In the genomic region with DNA sequence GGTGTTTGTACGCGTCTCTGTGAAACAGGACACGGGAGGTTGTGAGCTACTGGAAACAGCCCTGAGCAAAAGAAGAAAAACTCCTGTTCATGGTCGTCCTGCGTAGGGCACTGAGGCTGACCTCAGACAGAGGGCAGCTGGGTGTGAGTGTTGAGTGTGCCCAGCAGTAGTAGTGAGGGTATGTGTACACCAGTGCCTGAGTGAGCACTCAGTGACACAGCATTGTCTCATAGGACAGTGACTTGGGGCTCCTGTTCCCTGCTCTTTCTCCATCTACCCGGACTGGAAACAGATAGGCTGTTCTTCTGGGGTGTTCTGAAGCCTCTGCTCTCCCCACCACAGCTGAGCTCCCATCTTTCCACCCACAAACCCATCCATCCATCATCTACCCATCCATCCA, we compare ENCODE assay signal across 22 mouse cellular contexts. TPM values are rescaled to one million over a fixed set of nuclear protein-coding genes. Genes with fewer than 3 reads are reported as not detected.
DNase-seq lines count a peak whose midpoint lies in the region; ATAC-seq and TF ChIP-seq lines count a peak whose summit lies in the region.
"Had no signal": no experiment of that assay in that cellular context is flagged by ENCODE, and none has a peak within 500 bp of the region (broad histone marks: within the 10 kb centered on the region; RNA-seq: fewer than 3 reads in every experiment).

No protein-coding gene starts in this region.

- TF ChIP-seq POLR2A in cerebellum, adult 2 months (IDR thresholded peaks at IDR 0.05; ENCODE audit: borderline replicate concordance, insufficient read depth, low read length) = no peak

- peaks cover 50% of the 10 kb centered on the region for H3K4me1 ChIP-seq in cerebellum, adult 2 months (ENCODE audit: control insufficient read depth, insufficient read depth, low read length)
- H3K4me1 ChIP-seq in liver, embryonic 11.5 days (replicated peaks; ENCODE audit: control insufficient read depth, insufficient read depth, low read length) = peaks cover 48% of the 10 kb centered on the region
- H3K4me1 ChIP-seq in liver, embryonic 12.5 days = peaks cover 95% of the 10 kb centered on the region
- peaks cover 86% of the 10 kb centered on the region for H3K4me1 ChIP-seq in liver, embryonic 16.5 days (ENCODE audit: control insufficient read depth, low read depth, low read length)
- H3K4me1 ChIP-seq: embryonic facial prominence, embryonic 13.5 days; hindbrain, embryonic 12.5 days had no signal

- 91% methylated on average over 6 of the region's 6 CpGs for WGBS in cerebellum, adult 2 months
- 85% methylated on average over 6 of the region's 6 CpGs for WGBS in liver, embryonic 11.5 days
- 82% methylated on average over 6 of the region's 6 CpGs for WGBS in liver, embryonic 12.5 days (ENCODE audit: insufficient replicate concordance)
- WGBS in liver, embryonic 16.5 days (ENCODE audit: insufficient replicate concordance) = 87% methylated on average over 6 of the region's 6 CpGs

- H3K27me3 ChIP-seq in cerebellum, adult 2 months (ENCODE audit: control insufficient read depth, insufficient read depth, low read length) = no peaks in the 10 kb centered on the region
- peaks cover 4% of the 10 kb centered on the region; the same call in 1 of the 2 replicates for H3K27me3 ChIP-seq in liver, embryonic 11.5 days (replicated peaks; ENCODE audit: control insufficient read depth, insufficient read depth, low read length)
- peaks cover 24% of the 10 kb centered on the region for H3K27me3 ChIP-seq in liver, embryonic 12.5 days (replicated peaks)
- H3K27me3 ChIP-seq in liver, embryonic 16.5 days (ENCODE audit: control insufficient read depth, insufficient read depth, low read depth, low read length) = no peaks in the 10 kb centered on the region; the same call in 1 of the 2 replicates
- H3K27me3 ChIP-seq: embryonic facial prominence, embryonic 13.5 days; hindbrain, embryonic 12.5 days had no signal

- no peaks in the 10 kb centered on the region for H3K36me3 ChIP-seq in liver, embryonic 11.5 days (ENCODE audit: control insufficient read depth, insufficient read depth, low read length)
- no peaks in the 10 kb centered on the region for H3K36me3 ChIP-seq in liver, embryonic 12.5 days
- H3K36me3 ChIP-seq in liver, embryonic 16.5 days (ENCODE audit: control insufficient read depth, insufficient read depth) = no peaks in the 10 kb centered on the region
- H3K36me3 ChIP-seq: embryonic facial prominence, embryonic 13.5 days; forebrain, embryonic 10.5 days; G1E; hindbrain, embryonic 12.5 days had no signal

- no peaks in the 10 kb centered on the region for H3K9me3 ChIP-seq in liver, embryonic 11.5 days (ENCODE audit: control insufficient read depth, low read length)
- no peaks in the 10 kb centered on the region for H3K9me3 ChIP-seq in liver, embryonic 12.5 days (replicated peaks)
- H3K9me3 ChIP-seq in liver, embryonic 16.5 days (replicated peaks; ENCODE audit: control insufficient read depth, low read length) = no peaks in the 10 kb centered on the region
- H3K9me3 ChIP-seq: embryonic facial prominence, embryonic 13.5 days; forebrain, embryonic 10.5 days; G1E; hindbrain, embryonic 12.5 days had no signal

- no peak overlapping the region for H3K27ac ChIP-seq in cerebellum, adult 2 months (ENCODE audit: insufficient read depth, low read length)
- H3K27ac ChIP-seq in liver, embryonic 11.5 days (ENCODE audit: low read depth, low read length) = no peak overlapping the region
- peak overlapping the region; percentile 85 for H3K27ac ChIP-seq in liver, embryonic 12.5 days
- peak overlapping the region; percentile 89 for H3K27ac ChIP-seq in liver, embryonic 16.5 days (ENCODE audit: low read length)
- H3K27ac ChIP-seq: embryonic facial prominence, embryonic 13.5 days; forebrain, embryonic 10.5 days; gastrocnemius, adult 2 months; hindbrain, embryonic 12.5 days had no signal

- no peak for TF ChIP-seq CTCF in cerebellum, adult 2 months (IDR thresholded peaks at IDR 0.05; ENCODE audit: borderline replicate concordance, insufficient read depth, low read depth, low read length)

- H3K4me2 ChIP-seq in liver, embryonic 11.5 days = no peak overlapping the region; the same call in 1 of the 2 replicates
- H3K4me2 ChIP-seq in liver, embryonic 12.5 days = peak overlapping the region; percentile 69
- H3K4me2 ChIP-seq in liver, embryonic 16.5 days (ENCODE audit: low read depth, low read length) = peak overlapping the region; percentile 69
- H3K4me2 ChIP-seq: embryonic facial prominence, embryonic 13.5 days; hindbrain, embryonic 12.5 days had no signal

- H3K9ac ChIP-seq in liver, embryonic 11.5 days (ENCODE audit: low read depth, low read length) = no peak overlapping the region
- peak overlapping the region; percentile 65 for H3K9ac ChIP-seq in liver, embryonic 12.5 days
- H3K9ac ChIP-seq in liver, embryonic 16.5 days (ENCODE audit: low read depth, low read length) = peak overlapping the region; percentile 63
- H3K9ac ChIP-seq: embryonic facial prominence, embryonic 13.5 days; hindbrain, embryonic 12.5 days had no signal

- no peak for ATAC-seq in liver, embryonic 11.5 days (replicated peaks; ENCODE audit: low FRiP score)
- ATAC-seq in liver, embryonic 12.5 days = peak; percentile 29; the same call in 1 of the 2 replicates
- no peak; the same call in 1 of the 2 replicates for ATAC-seq in liver, embryonic 16.5 days (ENCODE audit: low read depth)
- ATAC-seq: CD4-positive, CD25-positive, alpha-beta regulatory T cell, adult 4 months; forebrain, embryonic 14.5 days; hindbrain, embryonic 16.5 days had no signal

- H3K4me3 ChIP-seq in cerebellum, adult 2 months (replicated peaks; ENCODE audit: insufficient read depth, low read depth, low read length) = no peak overlapping the region
- no peak overlapping the region for H3K4me3 ChIP-seq in liver, embryonic 11.5 days (ENCODE audit: low read depth, low read length)
- H3K4me3 ChIP-seq in liver, embryonic 12.5 days = peak overlapping the region; percentile 37
- peak overlapping the region; percentile 45 for H3K4me3 ChIP-seq in liver, embryonic 16.5 days (ENCODE audit: low read depth, low read length)
- H3K4me3 ChIP-seq: embryonic facial prominence, embryonic 13.5 days; forebrain, embryonic 10.5 days; gastrocnemius, adult 2 months; hindbrain, embryonic 12.5 days had no signal

- DNase-seq in cerebellum, adult 11-12 months = peak; percentile 3
- DNase-seq in cerebellum, adult 2 months = no peak
- DNase-seq in liver = peak; percentile 54
- DNase-seq in liver, embryonic 11.5 days (ENCODE audit: low spot score) = no peak
- no peak for DNase-seq in layer of hippocampus, postnatal 10 days (ENCODE audit: low spot score in 2 of 2)
- no peak for DNase-seq in urinary bladder, adult 18-20 months (ENCODE audit: low spot score in 2 of 2)
- DNase-seq: adrenal gland, postnatal 10 days; B cell, adult 2 months; cerebellum, adult 11 months; cerebellum, adult 9-11 months; cerebellum, postnatal 36 days; gastrocnemius, adult 2 months; heart, postnatal 4 days had no signal

RNA-seq across cellular contexts. Expression of a gene that starts 13.3 kb away (rescaled TPM):
- 27.0 and 27.7 TPM in 2 replicates for polyA plus RNA-seq in cerebellum, adult 2 months (2012; rRNA removed)
- polyA plus RNA-seq in liver, embryonic 11.5 days (2014; fragmentation: Nextera tagmentation; extraction: Ambion mirVana) = 29.1 and 30.0 TPM in 2 replicates
- 23.7 and 26.8 TPM in 2 replicates for polyA plus RNA-seq in liver, embryonic 12.5 days (2016; fragmentation: Nextera tagmentation; extraction: Ambion mirVana)
- 11.3 and 12.6 TPM in 2 replicates for polyA plus RNA-seq in liver, embryonic 16.5 days (2015; fragmentation: Nextera tagmentation; extraction: Ambion mirVana)
- 10 to 100 TPM; 18.0 to 19.8 TPM for total RNA-seq in layer of hippocampus, postnatal 10 days (2021)

RNA-seq across cellular contexts. Expression of a gene that starts 39.3 kb away (rescaled TPM):
- 69.4 and 75.9 TPM in 2 replicates for polyA plus RNA-seq in cerebellum, adult 2 months (2012; rRNA removed)
- polyA plus RNA-seq in liver, embryonic 11.5 days (2014; fragmentation: Nextera tagmentation; extraction: Ambion mirVana) = 19.3 TPM in 2 replicates
- polyA plus RNA-seq in liver, embryonic 12.5 days (2016; fragmentation: Nextera tagmentation; extraction: Ambion mirVana) = 28.2 and 28.5 TPM in 2 replicates
- polyA plus RNA-seq in liver, embryonic 16.5 days (2015; fragmentation: Nextera tagmentation; extraction: Ambion mirVana) = 22.6 and 23.2 TPM in 2 replicates
- total RNA-seq in layer of hippocampus, postnatal 10 days (2021) = 100 to 1,000 TPM in 1 of 2 experiments, 10 to 100 TPM in 1; 99.8 to 117 TPM

Comparison
In these comparisons a context has a peak if more than half of its experiments do, and no peak if none do; other contexts are left out.
1. DNase-seq: peak in cerebellum, adult 11-12 months (single experiment) and liver (single experiment); none in cerebellum, adult 2 months (0 of 2), liver, embryonic 11.5 days (single experiment), layer of hippocampus, postnatal 10 days (0 of 2) and urinary bladder, adult 18-20 months (0 of 2).
2. H3K27ac ChIP-seq: peak in liver, embryonic 12.5 days (single experiment) and liver, embryonic 16.5 days (single experiment); none in cerebellum, adult 2 months (single experiment) and liver, embryonic 11.5 days (single experiment).
3. H3K4me3 ChIP-seq: peak in liver, embryonic 12.5 days (single experiment) and liver, embryonic 16.5 days (single experiment); none in cerebellum, adult 2 months (single experiment) and liver, embryonic 11.5 days (single experiment).